In genomic region chr4:58994762-58995161, GRCm38 (mm10) we compare ENCODE assay signal across 13 mouse cellular contexts. TPM values are rescaled to one million over a fixed set of nuclear protein-coding genes. Genes with fewer than 3 reads are reported as not detected.
DNase-seq lines count a peak whose midpoint lies in the region; ATAC-seq lines count a peak whose summit lies in the region.
"Had no signal": no experiment of that assay in that cellular context is flagged by ENCODE, and none has a peak within 500 bp of the region (broad histone marks: within the 10 kb centered on the region; RNA-seq: fewer than 3 reads in every experiment).

Gene Dnajc25, plus strand, starts transcription at chr4:58995062.

- no peaks in the 10 kb centered on the region for H3K4me1 ChIP-seq in embryonic facial prominence, embryonic 15.5 days
- no peaks in the 10 kb centered on the region for H3K4me1 ChIP-seq in neural tube, embryonic 15.5 days
- H3K4me1 ChIP-seq: forebrain, embryonic 10.5 days had no signal

- no peak within 1 kb of the TSS for H3K9ac ChIP-seq in embryonic facial prominence, embryonic 15.5 days
- H3K9ac ChIP-seq in neural tube, embryonic 15.5 days (replicated peaks): no peak within 1 kb of the TSS
- H3K9ac ChIP-seq: liver, embryonic 15.5 days had no signal

- H3K36me3 ChIP-seq in embryonic facial prominence, embryonic 15.5 days: no peaks in the 10 kb centered on the region
- no peaks in the 10 kb centered on the region for H3K36me3 ChIP-seq in neural tube, embryonic 15.5 days
- H3K36me3 ChIP-seq: forebrain, embryonic 10.5 days; liver, embryonic 15.5 days had no signal

- no peak within 1 kb of the TSS for H3K27ac ChIP-seq in embryonic facial prominence, embryonic 15.5 days (replicated peaks)
- no peak within 1 kb of the TSS for H3K27ac ChIP-seq in neural tube, embryonic 15.5 days (replicated peaks)
- H3K27ac ChIP-seq: forebrain, embryonic 10.5 days; liver, embryonic 15.5 days had no signal

- no peak within 1 kb of the TSS for H3K4me2 ChIP-seq in embryonic facial prominence, embryonic 15.5 days (replicated peaks)
- no peak within 1 kb of the TSS for H3K4me2 ChIP-seq in neural tube, embryonic 15.5 days
- H3K4me2 ChIP-seq: liver, embryonic 15.5 days had no signal

- no peak for ATAC-seq in embryonic facial prominence, embryonic 15.5 days (ENCODE audit: insufficient number of reproducible peaks, low FRiP score, low TSS enrichment, low read depth)
- no peak for ATAC-seq in neural tube, embryonic 15.5 days (ENCODE audit: low FRiP score)
- ATAC-seq: Patski had no signal

- WGBS in embryonic facial prominence, embryonic 15.5 days: 91% methylated on average over 4 of the region's 4 CpGs
- WGBS in neural tube, embryonic 15.5 days: 93% methylated on average over 4 of the region's 4 CpGs

- H3K4me3 ChIP-seq in embryonic facial prominence, embryonic 15.5 days (replicated peaks): no peak within 1 kb of the TSS
- H3K4me3 ChIP-seq in neural tube, embryonic 15.5 days (replicated peaks): no peak within 1 kb of the TSS
- H3K4me3 ChIP-seq: forebrain, embryonic 10.5 days; liver, embryonic 15.5 days had no signal

- intact Hi-C loops in heart, postnatal 36 days (cut with DNase I): no loop called here

- DNase-seq in urinary bladder, adult 2 months (ENCODE audit: low spot score): no peak
- no peak for DNase-seq in urinary bladder, postnatal 4 days (ENCODE audit: low spot score in 2 of 2)
- no peak for DNase-seq in heart, postnatal 36 days
- no peak for DNase-seq in layer of hippocampus, adult 11-12 months (ENCODE audit: low spot score)
- DNase-seq in adipocyte (ENCODE audit: low spot score): no peak
- DNase-seq: cerebellum, adult 11-12 months; kidney, adult 18-20 months; right cerebral cortex, postnatal 25 days had no signal

- H3K9me3 ChIP-seq in embryonic facial prominence, embryonic 15.5 days (replicated peaks): no peaks in the 10 kb centered on the region
- H3K9me3 ChIP-seq in neural tube, embryonic 15.5 days (replicated peaks): no peaks in the 10 kb centered on the region
- H3K9me3 ChIP-seq: forebrain, embryonic 10.5 days; liver, embryonic 15.5 days had no signal

- no peaks in the 10 kb centered on the region for H3K27me3 ChIP-seq in embryonic facial prominence, embryonic 15.5 days
- H3K27me3 ChIP-seq in neural tube, embryonic 15.5 days (replicated peaks): no peaks in the 10 kb centered on the region
- H3K27me3 ChIP-seq: liver, embryonic 15.5 days; Patski had no signal

RNA-seq across cellular contexts. Expression of gene Dnajc25, which starts in this region (rescaled TPM):
- 10.2 and 10.8 TPM in 2 replicates for polyA plus RNA-seq in urinary bladder, adult 2 months (2012; rRNA removed)
- polyA plus RNA-seq in embryonic facial prominence, embryonic 15.5 days (2015; fragmentation: Nextera tagmentation; extraction: Ambion mirVana): 14.2 and 16.2 TPM in 2 replicates
- 10 to 100 TPM; 18.7 to 19.5 TPM for total RNA-seq in heart, postnatal 36 days (2021)
- polyA plus RNA-seq in neural tube, embryonic 15.5 days (2015; fragmentation: Nextera tagmentation; extraction: Ambion mirVana): 8.2 and 9.4 TPM in 2 replicates
